Mouse (Mus musculus): ENCODE data around the gene Fibp. TPM values are rescaled to one million over a fixed set of nuclear protein-coding genes. Genes with fewer than 3 reads are reported as not detected.
"Not testable (repeated sequence)": the region's sequence is repeated elsewhere in the genome, so short reads cannot be mapped to it uniquely, and the experiment has no call there.

Fibp gene
- polyA plus RNA-seq, 1 experiment from 2014 or later, result 25.9 TPM

- Histone ChIP-seq H3K9ac (ENCODE audit: low read depth, low read length) (peak overlapping the region; percentile 72), H3K4me3 (ENCODE audit: low read depth, low read length) (peak overlapping the region; percentile 65), H3K4me1 (ENCODE audit: control insufficient read depth, low read depth, low read length) (peaks cover 34% of the 10 kb centered on the region), H3K9me3 (replicated peaks; ENCODE audit: control insufficient read depth, low read length) (no peaks in the 10 kb centered on the region), H3K36me3 (ENCODE audit: control insufficient read depth, insufficient read depth) (peaks cover 17% of the 10 kb centered on the region), H3K4me2 (ENCODE audit: low read depth, low read length) (peak overlapping the region; percentile 96), H3K27ac (ENCODE audit: low read length) (peak overlapping the region; percentile 99), H3K27me3 (ENCODE audit: control insufficient read depth, insufficient read depth, low read depth, low read length) (no peaks in the 10 kb centered on the region)
- peak; percentile 73 for ATAC-seq (ENCODE audit: low read depth)
- WGBS (ENCODE audit: insufficient replicate concordance), result 0% methylated on average over 26 of the region's 26 CpGs
Observed at GRCm38 (mm10) chr19:5488878-5489571, 28.6 kb downstream of the Fibp start.

- Histone ChIP-seq H3K27ac (ENCODE audit: low read length) (peak overlapping the region; percentile 99), H3K9ac (ENCODE audit: low read depth, low read length) (peak overlapping the region; percentile 97; the same call in 1 of the 2 replicates), H3K4me2 (ENCODE audit: low read depth, low read length) (peak overlapping the region; percentile 96), H3K4me1 (ENCODE audit: control insufficient read depth, low read depth, low read length) (peaks cover 34% of the 10 kb centered on the region), H3K36me3 (ENCODE audit: control insufficient read depth, insufficient read depth) (peaks cover 23% of the 10 kb centered on the region), H3K4me3 (ENCODE audit: low read depth, low read length) (peak overlapping the region; percentile 98)
- H3K27me3 ChIP-seq (ENCODE audit: control insufficient read depth, insufficient read depth, low read depth, low read length); H3K9me3 ChIP-seq (replicated peaks; ENCODE audit: control insufficient read depth, low read length); ATAC-seq (ENCODE audit: low read depth): not testable (repeated sequence)
- WGBS (ENCODE audit: insufficient replicate concordance), result 32% methylated on average over 10 of the region's 10 CpGs
Observed at GRCm38 (mm10) chr19:5489721-5490120, 29.3 kb downstream of the Fibp start.

- Histone ChIP-seq H3K27ac (ENCODE audit: low read length) (peak within 1 kb of the TSS; percentile 99), H3K4me3 (ENCODE audit: low read depth, low read length) (peak within 1 kb of the TSS; percentile 98), H3K4me1 (ENCODE audit: control insufficient read depth, low read depth, low read length) (peaks cover 34% of the 10 kb centered on the region), H3K9me3 (replicated peaks; ENCODE audit: control insufficient read depth, low read length) (no peaks in the 10 kb centered on the region), H3K36me3 (ENCODE audit: control insufficient read depth, insufficient read depth) (peaks cover 28% of the 10 kb centered on the region), H3K9ac (ENCODE audit: low read depth, low read length) (peak within 1 kb of the TSS; percentile 97), H3K27me3 (ENCODE audit: control insufficient read depth, insufficient read depth, low read depth, low read length) (no peaks in the 10 kb centered on the region), H3K4me2 (ENCODE audit: low read depth, low read length) (peak within 1 kb of the TSS; percentile 96)
- WGBS (ENCODE audit: insufficient replicate concordance), result under 1% methylated on average over 61 of the region's 62 CpGs
- peak; percentile 56 for ATAC-seq (ENCODE audit: low read depth)
Observed at GRCm38 (mm10) chr19:5490313-5490897, 30.0 kb downstream of the Fibp start, which contains the start of gene Cfl1. Gene Cfl1, plus strand, starts transcription at chr19:5490455.

- under 1% methylated on average over 59 of the region's 59 CpGs for WGBS (ENCODE audit: insufficient replicate concordance)
- Histone ChIP-seq H3K9ac (ENCODE audit: low read depth, low read length) (peak overlapping the region; percentile 97), H3K4me2 (ENCODE audit: low read depth, low read length) (peak overlapping the region; percentile 96), H3K4me1 (ENCODE audit: control insufficient read depth, low read depth, low read length) (peaks cover 34% of the 10 kb centered on the region), H3K9me3 (replicated peaks; ENCODE audit: control insufficient read depth, low read length) (no peaks in the 10 kb centered on the region), H3K27me3 (ENCODE audit: control insufficient read depth, insufficient read depth, low read depth, low read length) (no peaks in the 10 kb centered on the region), H3K27ac (ENCODE audit: low read length) (peak overlapping the region; percentile 99), H3K36me3 (ENCODE audit: control insufficient read depth, insufficient read depth) (peaks cover 35% of the 10 kb centered on the region), H3K4me3 (ENCODE audit: low read depth, low read length) (peak overlapping the region; percentile 98)
- ATAC-seq (ENCODE audit: low read depth), result peak; percentile 35
Observed at GRCm38 (mm10) chr19:5490898-5491708, 30.7 kb downstream of the Fibp start.

- no peak for ATAC-seq (ENCODE audit: low read depth)
- Histone ChIP-seq H3K9ac (ENCODE audit: low read depth, low read length) (no peak overlapping the region), H3K4me2 (ENCODE audit: low read depth, low read length) (no peak overlapping the region), H3K4me3 (ENCODE audit: low read depth, low read length) (no peak overlapping the region), H3K27ac (ENCODE audit: low read length) (no peak overlapping the region), H3K36me3 (ENCODE audit: control insufficient read depth, insufficient read depth) (peaks cover 49% of the 10 kb centered on the region), H3K27me3 (ENCODE audit: control insufficient read depth, insufficient read depth, low read depth, low read length) (no peaks in the 10 kb centered on the region), H3K9me3 (replicated peaks; ENCODE audit: control insufficient read depth, low read length) (no peaks in the 10 kb centered on the region), H3K4me1 (ENCODE audit: control insufficient read depth, low read depth, low read length) (peaks cover 27% of the 10 kb centered on the region)
- WGBS (ENCODE audit: insufficient replicate concordance), result 83% methylated on average over 4 of the region's 4 CpGs
Observed at GRCm38 (mm10) chr19:5492641-5493040, 32.2 kb downstream of the Fibp start.

GRCm38 (mm10) chr19:5493301-5493721 is 32.9 kb downstream of the Fibp start:
- peaks cover 22% of the 10 kb centered on the region for H3K4me1 ChIP-seq (ENCODE audit: control insufficient read depth, low read depth, low read length)
- H3K27me3 ChIP-seq (ENCODE audit: control insufficient read depth, insufficient read depth, low read depth, low read length); H3K27ac ChIP-seq (ENCODE audit: low read length); H3K9me3 ChIP-seq (replicated peaks; ENCODE audit: control insufficient read depth, low read length); ATAC-seq (ENCODE audit: low read depth); H3K9ac ChIP-seq (ENCODE audit: low read depth, low read length); H3K4me3 ChIP-seq (ENCODE audit: low read depth, low read length); H3K4me2 ChIP-seq (ENCODE audit: low read depth, low read length): not testable (repeated sequence)
- H3K36me3 ChIP-seq (ENCODE audit: control insufficient read depth, insufficient read depth), result peaks cover 53% of the 10 kb centered on the region
- 83% methylated on average over 9 of the region's 9 CpGs for WGBS (ENCODE audit: insufficient replicate concordance)

- Histone ChIP-seq H3K4me1 (ENCODE audit: control insufficient read depth, low read depth, low read length) (peaks cover 14% of the 10 kb centered on the region), H3K36me3 (ENCODE audit: control insufficient read depth, insufficient read depth) (peaks cover 53% of the 10 kb centered on the region), H3K9me3 (replicated peaks; ENCODE audit: control insufficient read depth, low read length) (no peaks in the 10 kb centered on the region), H3K4me3 (ENCODE audit: low read depth, low read length) (no peak overlapping the region), H3K4me2 (ENCODE audit: low read depth, low read length) (no peak overlapping the region), H3K27ac (ENCODE audit: low read length) (no peak overlapping the region), H3K9ac (ENCODE audit: low read depth, low read length) (no peak overlapping the region), H3K27me3 (ENCODE audit: control insufficient read depth, insufficient read depth, low read depth, low read length) (no peaks in the 10 kb centered on the region)
- ATAC-seq (ENCODE audit: low read depth), result no peak
- WGBS (ENCODE audit: insufficient replicate concordance), result 76% methylated on average over 3 of the region's 3 CpGs
Observed at GRCm38 (mm10) chr19:5494314-5494713, 33.9 kb downstream of the Fibp start.

GRCm38 (mm10) chr19:5495353-5496051 is 35.1 kb downstream of the Fibp start:
- Histone ChIP-seq H3K27ac (ENCODE audit: low read length) (no peak overlapping the region), H3K36me3 (ENCODE audit: control insufficient read depth, insufficient read depth) (peaks cover 53% of the 10 kb centered on the region), H3K27me3 (ENCODE audit: control insufficient read depth, insufficient read depth, low read depth, low read length) (no peaks in the 10 kb centered on the region), H3K4me2 (ENCODE audit: low read depth, low read length) (no peak overlapping the region), H3K9ac (ENCODE audit: low read depth, low read length) (no peak overlapping the region), H3K9me3 (replicated peaks; ENCODE audit: control insufficient read depth, low read length) (no peaks in the 10 kb centered on the region), H3K4me1 (ENCODE audit: control insufficient read depth, low read depth, low read length) (peaks cover 6% of the 10 kb centered on the region), H3K4me3 (ENCODE audit: low read depth, low read length) (no peak overlapping the region)
- ATAC-seq (ENCODE audit: low read depth), result no peak
- WGBS (ENCODE audit: insufficient replicate concordance), result 84% methylated on average over 12 of the region's 12 CpGs

All from liver, embryonic 16.5 days (tissue).